Mouse (Mus musculus) yolk sac, embryonic 10.5 days (tissue): ENCODE data around the gene Slc26a6.

ENCODE experiments used
- DNase-seq: peaks from one replicate; pipeline ENCODE4 v3.0.0-alpha.2; 2017; ENCODE audit warnings: low spot score

The Slc26a6 gene

GRCm38 (mm10) chr9:108847374-108847773 lies 5.7 kb upstream of the Slc26a6 start:
- peak; percentile 58 for DNase-seq

GRCm38 (mm10) chr9:108848419-108848818 lies 4.7 kb upstream of the Slc26a6 start:
- DNase-seq = no peak

- peak; percentile 95 for DNase-seq
Measured at GRCm38 (mm10) chr9:108853635-108854240, 655 bp downstream of the Slc26a6 start.

GRCm38 (mm10) chr9:108854241-108854696 lies 1.2 kb downstream of the Slc26a6 start:
- peak; percentile 88 for DNase-seq

GRCm38 (mm10) chr9:108855335-108855734 lies 2.3 kb downstream of the Slc26a6 start:
- DNase-seq = peak; percentile 78

- peak; percentile 80 for DNase-seq
Measured at GRCm38 (mm10) chr9:108858792-108859527, 5.9 kb downstream of the Slc26a6 start.

GRCm38 (mm10) chr9:108912308-108912707 lies 59.2 kb downstream of the Slc26a6 start:
- peak; percentile 44 for DNase-seq

GRCm38 (mm10) chr9:108913161-108913560 lies 60.1 kb downstream of the Slc26a6 start:
- no peak for DNase-seq

- no peak for DNase-seq
Measured at GRCm38 (mm10) chr9:108913621-108914020, 60.5 kb downstream of the Slc26a6 start.

- DNase-seq = no peak
Measured at GRCm38 (mm10) chr9:108914491-108914890, 61.4 kb downstream of the Slc26a6 start, which contains the start of gene Tmem89. Tmem89 (plus strand) TSS chr9:108914619.

GRCm38 (mm10) chr9:108925897-108926296 lies 72.8 kb downstream of the Slc26a6 start:
- no peak for DNase-seq

GRCm38 (mm10) chr9:108928424-108928823 lies 75.3 kb downstream of the Slc26a6 start:
- no peak for DNase-seq

- no peak for DNase-seq
Measured at GRCm38 (mm10) chr9:108935991-108936390, 82.9 kb downstream of the Slc26a6 start.

GRCm38 (mm10) chr9:108936418-108937364 lies 83.6 kb downstream of the Slc26a6 start, which contains the start of gene Uqcrc1:
Uqcrc1 (plus strand) TSS chr9:108936633.
- peak; percentile 92 for DNase-seq

- no peak for DNase-seq
Measured at GRCm38 (mm10) chr9:108945111-108945510, 92.0 kb downstream of the Slc26a6 start.

- no peak for DNase-seq
Measured at GRCm38 (mm10) chr9:108945608-108946007, 92.5 kb downstream of the Slc26a6 start.

GRCm38 (mm10) chr9:108949231-108949966 lies 96.3 kb downstream of the Slc26a6 start:
- DNase-seq = no peak

- no peak for DNase-seq
Measured at GRCm38 (mm10) chr9:108949967-108950728, 97.1 kb downstream of the Slc26a6 start.

GRCm38 (mm10) chr9:108953081-108953636 lies 100.1 kb downstream of the Slc26a6 start, which contains the start of gene Col7a1:
Col7a1 (plus strand) TSS chr9:108953586.
- DNase-seq = no peak

- DNase-seq = no peak
Measured at GRCm38 (mm10) chr9:108955241-108955640, 102.2 kb downstream of the Slc26a6 start.
